Mouse (Mus musculus): ENCODE results near the gene Osgep. TPM values are rescaled to one million over a fixed set of nuclear protein-coding genes. Genes with fewer than 3 reads are reported as not detected.
"Not testable (repeated sequence)": the region's sequence is repeated elsewhere in the genome, so short reads cannot be mapped to it uniquely, and the experiment has no call there.

The Osgep gene
- polyA plus RNA-seq, 1 experiment from 2014 or later, result 196 TPM

GRCm38 (mm10) chr14:50908126-50908525 lies 16.6 kb downstream of the Osgep start:
- no peak overlapping the region for H3K9ac ChIP-seq (replicated peaks; ENCODE audit: low read length)
- no peaks in the 10 kb centered on the region for H3K9me3 ChIP-seq (ENCODE audit: low read length)
- WGBS, result 80% methylated on average over 4 of the region's 4 CpGs
- no peak for ATAC-seq (ENCODE audit: low FRiP score, low TSS enrichment)
- no peak overlapping the region for H3K27ac ChIP-seq (ENCODE audit: low read length)
- H3K4me3 ChIP-seq (ENCODE audit: low read length), result no peak overlapping the region
- no peaks in the 10 kb centered on the region for H3K27me3 ChIP-seq (ENCODE audit: insufficient read depth, low read length)
- peaks cover 7% of the 10 kb centered on the region for H3K4me1 ChIP-seq (ENCODE audit: insufficient read depth, low read length)
- no peak overlapping the region for H3K4me2 ChIP-seq (replicated peaks; ENCODE audit: low read depth, low read length)
- peaks cover 9% of the 10 kb centered on the region; the same call in 1 of the 2 replicates for H3K36me3 ChIP-seq (ENCODE audit: insufficient read depth, low read length)

DNA sequence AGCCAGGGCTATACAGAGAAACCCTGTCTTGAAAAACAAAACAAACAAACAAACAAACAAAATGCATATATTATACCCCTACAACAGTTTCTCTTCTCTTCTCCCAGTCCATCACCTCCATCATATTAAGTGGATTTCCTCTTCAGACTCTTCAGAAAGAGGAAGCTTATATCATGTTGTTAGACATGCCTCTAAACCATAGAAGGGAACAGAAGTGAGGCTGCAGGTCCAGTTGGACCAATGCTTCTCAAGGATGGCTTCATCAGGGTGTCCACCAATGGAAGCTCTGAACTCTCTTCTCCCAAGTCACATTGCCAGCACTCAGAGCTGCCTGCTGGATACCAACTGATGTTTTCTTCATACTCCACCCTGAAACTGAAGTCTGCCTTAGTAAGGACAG lies 19.4 kb downstream of the Osgep start:
- H3K4me2 ChIP-seq (replicated peaks; ENCODE audit: low read depth, low read length); ATAC-seq (ENCODE audit: low FRiP score, low TSS enrichment); H3K27ac ChIP-seq (ENCODE audit: low read length); H3K4me1 ChIP-seq (ENCODE audit: insufficient read depth, low read length); H3K4me3 ChIP-seq (ENCODE audit: low read length); H3K9me3 ChIP-seq (ENCODE audit: low read length); H3K36me3 ChIP-seq (ENCODE audit: insufficient read depth, low read length); H3K27me3 ChIP-seq (ENCODE audit: insufficient read depth, low read length); H3K9ac ChIP-seq (replicated peaks; ENCODE audit: low read length): not testable (repeated sequence)

GRCm38 (mm10) chr14:50904828-50905129 lies 19.9 kb downstream of the Osgep start:
- Histone ChIP-seq H3K9me3 (ENCODE audit: low read length) (no peaks in the 10 kb centered on the region), H3K4me1 (ENCODE audit: insufficient read depth, low read length) (peaks cover 7% of the 10 kb centered on the region), H3K27ac (ENCODE audit: low read length) (no peak overlapping the region), H3K4me3 (ENCODE audit: low read length) (no peak overlapping the region), H3K27me3 (ENCODE audit: insufficient read depth, low read length) (no peaks in the 10 kb centered on the region), H3K4me2 (replicated peaks; ENCODE audit: low read depth, low read length) (no peak overlapping the region), H3K36me3 (ENCODE audit: insufficient read depth, low read length) (no peaks in the 10 kb centered on the region), H3K9ac (replicated peaks; ENCODE audit: low read length) (no peak overlapping the region)
- 81% methylated on average over 4 of the region's 4 CpGs for WGBS
- no peak for ATAC-seq (ENCODE audit: low FRiP score, low TSS enrichment)

- WGBS, result 4% methylated on average over 26 of the region's 26 CpGs
- peak overlapping the region; percentile 71 for H3K4me2 ChIP-seq (replicated peaks; ENCODE audit: low read depth, low read length)
- peaks cover 7% of the 10 kb centered on the region for H3K4me1 ChIP-seq (ENCODE audit: insufficient read depth, low read length)
- no peaks in the 10 kb centered on the region for H3K9me3 ChIP-seq (ENCODE audit: low read length)
- H3K27ac ChIP-seq (ENCODE audit: low read length), result no peak overlapping the region
- H3K4me3 ChIP-seq (ENCODE audit: low read length), result peak overlapping the region; percentile 51
- H3K27me3 ChIP-seq (ENCODE audit: insufficient read depth, low read length), result no peaks in the 10 kb centered on the region
- peak overlapping the region; percentile 52 for H3K9ac ChIP-seq (replicated peaks; ENCODE audit: low read length)
- no peaks in the 10 kb centered on the region for H3K36me3 ChIP-seq (ENCODE audit: insufficient read depth, low read length)
- peak; percentile 93 for ATAC-seq (ENCODE audit: low FRiP score, low TSS enrichment)
Measured at GRCm38 (mm10) chr14:50903973-50904827, 20.5 kb downstream of the Osgep start.

- not testable (repeated sequence) for H3K27ac ChIP-seq (ENCODE audit: low read length); ATAC-seq (ENCODE audit: low FRiP score, low TSS enrichment); H3K36me3 ChIP-seq (ENCODE audit: insufficient read depth, low read length); H3K9me3 ChIP-seq (ENCODE audit: low read length); H3K4me3 ChIP-seq (ENCODE audit: low read length); H3K4me2 ChIP-seq (replicated peaks; ENCODE audit: low read depth, low read length); H3K9ac ChIP-seq (replicated peaks; ENCODE audit: low read length)
- WGBS, result 100% methylated on average over 2 of the region's 2 CpGs
- peaks cover 14% of the 10 kb centered on the region; the same call in 1 of the 2 replicates for H3K27me3 ChIP-seq (ENCODE audit: insufficient read depth, low read length)
- peaks cover 15% of the 10 kb centered on the region for H3K4me1 ChIP-seq (ENCODE audit: insufficient read depth, low read length)
Measured at GRCm38 (mm10) chr14:50897992-50898391, 26.7 kb downstream of the Osgep start.

DNA sequence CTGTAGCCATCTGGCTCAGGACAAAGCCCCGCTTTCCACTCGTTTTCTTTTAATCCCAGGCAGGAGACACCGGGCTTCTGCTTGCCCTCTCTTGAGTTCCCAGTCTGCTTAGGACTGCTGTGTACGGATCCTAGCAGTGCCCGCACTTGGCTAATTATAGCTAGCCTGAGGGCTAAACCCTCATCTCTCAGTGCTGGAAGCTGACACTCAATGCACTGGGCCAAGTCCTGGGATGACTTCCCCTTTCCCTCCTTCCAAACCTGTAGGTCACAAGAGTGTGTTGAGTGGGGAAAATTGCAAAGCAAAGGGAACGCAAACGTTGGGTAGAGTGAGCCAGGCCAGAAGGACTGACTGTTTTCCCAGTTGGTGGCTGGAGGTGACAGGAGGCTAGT lies 27.3 kb downstream of the Osgep start, which contains the start of gene Klhl33:
TSS of gene Klhl33 (minus strand) at position 134 of the 392 bp plus-strand sequence.
- no peaks in the 10 kb centered on the region for H3K36me3 ChIP-seq (ENCODE audit: insufficient read depth, low read length)
- H3K9me3 ChIP-seq (ENCODE audit: low read length), result no peaks in the 10 kb centered on the region
- H3K4me1 ChIP-seq (ENCODE audit: insufficient read depth, low read length), result peaks cover 15% of the 10 kb centered on the region
- ATAC-seq (ENCODE audit: low FRiP score, low TSS enrichment), result no peak; the same call in 1 of the 2 replicates
- H3K27ac ChIP-seq (ENCODE audit: low read length), result no peak within 1 kb of the TSS
- H3K4me3 ChIP-seq (ENCODE audit: low read length), result peak within 1 kb of the TSS; percentile 51
- peaks cover 14% of the 10 kb centered on the region; the same call in 1 of the 2 replicates for H3K27me3 ChIP-seq (ENCODE audit: insufficient read depth, low read length)
- WGBS, result 49% methylated on average over 7 of the region's 7 CpGs
- peak within 1 kb of the TSS; percentile 88 for H3K4me2 ChIP-seq (replicated peaks; ENCODE audit: low read depth, low read length)
- peak within 1 kb of the TSS; percentile 65 for H3K9ac ChIP-seq (replicated peaks; ENCODE audit: low read length)

DNA sequence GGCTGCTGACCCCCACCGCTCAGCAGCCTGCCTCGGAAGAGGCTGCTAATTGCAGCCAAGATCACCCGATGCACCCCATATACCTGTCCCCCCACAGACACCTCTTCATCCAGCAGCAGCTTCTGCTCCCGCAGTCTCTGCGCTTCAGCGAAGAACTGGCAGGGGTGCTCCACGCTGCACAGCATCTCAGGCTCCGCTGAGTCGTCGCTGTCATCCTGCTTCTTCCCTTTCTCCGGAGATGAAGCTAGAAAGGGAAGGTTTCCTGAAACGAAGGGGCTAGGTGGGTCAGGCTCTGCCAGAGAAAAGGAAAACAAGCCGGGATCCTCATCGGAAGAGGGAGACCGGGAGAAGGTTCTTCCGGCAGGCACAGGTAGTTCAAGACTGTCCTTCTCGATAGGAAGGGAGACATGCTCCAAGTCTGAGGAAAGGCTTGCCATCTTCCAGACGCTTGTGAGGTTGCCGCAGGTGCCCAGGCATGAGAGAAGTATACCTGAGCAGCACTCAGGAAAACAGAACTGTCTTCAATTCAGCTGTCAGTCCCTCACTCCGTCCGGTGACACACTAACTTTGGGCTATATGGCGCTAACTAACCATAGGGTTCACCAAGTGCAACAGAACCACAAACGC lies 27.8 kb downstream of the Osgep start:
- 15% methylated on average over 23 of the region's 23 CpGs for WGBS
- Histone ChIP-seq H3K9me3 (ENCODE audit: low read length) (no peaks in the 10 kb centered on the region), H3K4me3 (ENCODE audit: low read length) (peak overlapping the region; percentile 51), H3K4me1 (ENCODE audit: insufficient read depth, low read length) (peaks cover 15% of the 10 kb centered on the region), H3K27ac (ENCODE audit: low read length) (no peak overlapping the region), H3K36me3 (ENCODE audit: insufficient read depth, low read length) (no peaks in the 10 kb centered on the region), H3K9ac (replicated peaks; ENCODE audit: low read length) (peak overlapping the region; percentile 65), H3K27me3 (ENCODE audit: insufficient read depth, low read length) (peaks cover 14% of the 10 kb centered on the region; the same call in 1 of the 2 replicates), H3K4me2 (replicated peaks; ENCODE audit: low read depth, low read length) (peak overlapping the region; percentile 88)
- peak; percentile 7; the same call in 1 of the 2 replicates for ATAC-seq (ENCODE audit: low FRiP score, low TSS enrichment)

DNA sequence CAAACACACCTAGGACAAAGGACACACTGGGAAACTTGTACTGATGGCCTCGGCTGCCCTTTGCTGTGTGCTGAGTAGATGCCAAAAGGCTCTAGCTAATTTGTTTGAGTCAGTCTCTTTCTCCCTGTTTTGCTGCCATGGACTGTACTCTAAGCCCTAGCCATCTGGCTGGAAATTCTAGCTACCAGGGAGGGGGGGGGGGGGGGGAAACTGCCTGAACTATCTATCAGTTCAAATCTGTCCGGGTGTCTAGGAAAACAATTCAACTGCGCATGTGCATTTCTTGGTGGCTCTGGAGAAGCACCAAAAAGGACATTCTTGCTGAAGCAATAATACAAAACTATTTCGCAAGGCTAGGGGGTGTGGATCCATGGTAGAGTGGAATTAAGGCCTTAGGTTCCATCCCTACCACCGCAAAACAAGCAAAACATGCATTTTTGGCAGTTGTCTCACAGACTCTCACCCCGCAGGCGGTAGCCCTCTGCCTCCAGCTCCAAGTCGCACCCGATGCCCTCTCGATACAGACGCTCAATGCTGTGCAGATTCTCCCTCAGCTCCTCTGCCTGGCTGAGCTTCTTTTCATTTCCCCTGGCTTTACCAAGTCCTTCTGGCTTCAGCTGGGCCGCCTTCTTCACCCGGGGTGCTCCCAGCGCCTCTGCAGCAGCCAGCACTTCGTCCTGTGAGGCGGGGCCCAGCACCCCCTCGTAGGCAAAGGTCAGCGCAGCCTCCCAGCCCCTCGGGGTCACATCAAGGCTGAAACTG lies 28.5 kb downstream of the Osgep start:
- Histone ChIP-seq H3K4me1 (ENCODE audit: insufficient read depth, low read length) (peaks cover 15% of the 10 kb centered on the region), H3K27me3 (ENCODE audit: insufficient read depth, low read length) (peaks cover 14% of the 10 kb centered on the region; the same call in 1 of the 2 replicates), H3K9ac (replicated peaks; ENCODE audit: low read length) (peak overlapping the region; percentile 65), H3K4me3 (ENCODE audit: low read length) (peak overlapping the region; percentile 51), H3K4me2 (replicated peaks; ENCODE audit: low read depth, low read length) (peak overlapping the region; percentile 88), H3K27ac (ENCODE audit: low read length) (no peak overlapping the region), H3K9me3 (ENCODE audit: low read length) (no peaks in the 10 kb centered on the region), H3K36me3 (ENCODE audit: insufficient read depth, low read length) (no peaks in the 10 kb centered on the region)
- ATAC-seq (ENCODE audit: low FRiP score, low TSS enrichment), result peak; percentile 57; the same call in 1 of the 2 replicates
- 13% methylated on average over 19 of the region's 19 CpGs for WGBS

DNA sequence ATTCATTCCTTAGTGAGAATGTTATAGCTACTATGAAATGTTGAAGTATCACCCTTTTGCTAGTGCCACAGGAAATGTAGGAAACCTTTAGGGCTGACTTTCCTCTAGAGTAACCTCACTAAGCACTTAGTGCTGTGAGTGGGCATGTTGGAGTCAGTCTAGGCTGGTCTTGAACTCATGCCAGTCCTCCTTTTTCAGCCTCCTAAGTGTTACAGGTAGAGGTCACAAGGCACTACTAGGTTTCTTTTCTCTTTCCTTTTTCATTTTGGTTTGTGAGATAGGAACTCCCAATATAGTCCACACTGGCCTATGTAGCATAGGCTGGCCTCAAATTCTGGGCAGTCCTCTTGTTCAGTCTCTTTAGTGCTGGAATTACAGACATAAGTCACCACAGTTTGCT lies 29.3 kb downstream of the Osgep start:
- H3K9ac ChIP-seq (replicated peaks; ENCODE audit: low read length), result no peak overlapping the region
- peaks cover 15% of the 10 kb centered on the region for H3K4me1 ChIP-seq (ENCODE audit: insufficient read depth, low read length)
- H3K4me2 ChIP-seq (replicated peaks; ENCODE audit: low read depth, low read length), result no peak overlapping the region
- H3K9me3 ChIP-seq (ENCODE audit: low read length), result no peaks in the 10 kb centered on the region
- no peak overlapping the region for H3K4me3 ChIP-seq (ENCODE audit: low read length)
- no peak overlapping the region for H3K27ac ChIP-seq (ENCODE audit: low read length)
- ATAC-seq (ENCODE audit: low FRiP score, low TSS enrichment), result no peak
- H3K27me3 ChIP-seq (ENCODE audit: insufficient read depth, low read length), result peaks cover 14% of the 10 kb centered on the region; the same call in 1 of the 2 replicates
- H3K36me3 ChIP-seq (ENCODE audit: insufficient read depth, low read length), result no peaks in the 10 kb centered on the region

All from kidney, embryonic 16.5 days (tissue).